Mouse (Mus musculus) MEL (cell line): ENCODE data around the gene Mis18a. TPM values are rescaled to one million over a fixed set of nuclear protein-coding genes. Genes with fewer than 3 reads are reported as not detected.

Experiments
- DNase-seq: peaks from one replicate; pipeline ENCODE4 v3.0.0; 2011; ENCODE audit warnings: low read depth, low spot score
- H3K27ac ChIP-seq: 2 replicates; pipeline ENCODE4 v1.5.1; 2012; ENCODE audit warnings: low read depth, mild to moderate bottlenecking, control low read depth, low read length, moderate library complexity; ENCODE audit not compliant: control insufficient read depth
- H3K27me3 ChIP-seq, 2 experiments: fragments of 150-350 bp in 1 of 2; sonication (generic) in 1 of 2; 2 replicates each; pipeline ENCODE4 v1.6.1; 2012; ENCODE audit warnings: low read length in 2 of 2, mild to moderate bottlenecking in 2 of 2, improper control_type of control experiment in 1 of 2, moderate library complexity in 1 of 2; ENCODE audit not compliant: insufficient read depth in 2 of 2, control insufficient read depth in 1 of 2
- H3K36me3 ChIP-seq, 2 experiments: 2 replicates each; pipeline ENCODE4 v1.6.1; 2012 to 2014; ENCODE audit warnings: low read length in 2 of 2, improper control_type of control experiment in 1 of 2, inconsistent platforms in 1 of 2, mild to moderate bottlenecking in 1 of 2; ENCODE audit not compliant: insufficient read depth in 2 of 2, control insufficient read depth in 1 of 2
- H3K4me1 ChIP-seq, 2 experiments: fragments of 150-350 bp in 1 of 2; sonication (generic) in 1 of 2; 2 replicates each; pipeline ENCODE4 v1.6.1; 2012; ENCODE audit warnings: low read length in 2 of 2, improper control_type of control experiment in 1 of 2, mild to moderate bottlenecking in 1 of 2; ENCODE audit not compliant: insufficient read depth in 2 of 2, control insufficient read depth in 1 of 2
- H3K4me3 ChIP-seq, 2 experiments: fragments of 150-350 bp in 1 of 2; sonication (generic) in 1 of 2; 2 replicates each; pipeline ENCODE4 v1.5.1; 2012; ENCODE audit warnings: low read depth in 2 of 2, low read length in 2 of 2, mild to moderate bottlenecking in 2 of 2, moderate library complexity in 2 of 2, control low read depth in 1 of 2, improper control_type of control experiment in 1 of 2; ENCODE audit not compliant: control insufficient read depth in 1 of 2, insufficient read depth in 1 of 2
- H3K79me2 ChIP-seq: 2 replicates; pipeline ENCODE4 v1.6.1; 2012; ENCODE audit warnings: mild to moderate bottlenecking, low read length, moderate library complexity; ENCODE audit not compliant: control insufficient read depth, poor library complexity, insufficient read depth
- H3K9ac ChIP-seq: 2 replicates; pipeline ENCODE4 v1.6.1; 2012; ENCODE audit warnings: low read depth, mild to moderate bottlenecking, control low read depth, low read length, moderate library complexity; ENCODE audit not compliant: control insufficient read depth, poor library complexity, severe bottlenecking
- H3K9me3 ChIP-seq: fragments of 150-350 bp; sonication (generic); replicated peaks from 2 replicates; pipeline ENCODE4 v1.6.1; 2012; ENCODE audit warnings: mild to moderate bottlenecking, low read length, improper control_type of control experiment, moderate library complexity; ENCODE audit not compliant: insufficient read depth
- BHLHE40 ChIP-seq: IDR thresholded peaks from 2 replicates; pipeline ENCODE4 v1.6.1; 2012; ENCODE audit warnings: low read depth, mild to moderate bottlenecking, inconsistent platforms, low read length, improper control_type of control experiment, borderline replicate concordance
- GATA1 ChIP-seq: IDR thresholded peaks from 2 replicates; pipeline ENCODE4 v1.6.1; 2011; ENCODE audit warnings: low read depth, low read length, improper control_type of control experiment
- MAFK ChIP-seq: IDR thresholded peaks from 2 replicates; pipeline ENCODE4 v1.6.1; 2011; ENCODE audit warnings: low read depth, mild to moderate bottlenecking, low read length, improper control_type of control experiment, borderline replicate concordance
- MYB ChIP-seq: IDR thresholded peaks from 2 replicates; pipeline ENCODE4 v1.6.1; 2011; ENCODE audit warnings: mild to moderate bottlenecking, low read depth, low read length, improper control_type of control experiment
- POLR2AphosphoS2 ChIP-seq: IDR thresholded peaks from 2 replicates; pipeline ENCODE4 v1.6.1; 2011; ENCODE audit warnings: low read length, improper control_type of control experiment
- RCOR1 ChIP-seq: IDR thresholded peaks from 2 replicates; pipeline ENCODE4 v1.6.1; 2012; ENCODE audit warnings: low read depth, mild to moderate bottlenecking, inconsistent platforms, low read length, improper control_type of control experiment
- TBP ChIP-seq: IDR thresholded peaks from 2 replicates; pipeline ENCODE4 v1.8.0; 2011; ENCODE audit warnings: low read depth, low read length, improper control_type of control experiment
- polyA plus RNA-seq, 2 experiments: library from polyadenylated mRNA; stranded (reverse) in 1 of 2; unstranded in 1 of 2; fragments of >175 nt in 1 of 2; fragments of >200 nt in 1 of 2; gene quantifications; 2 replicates each; pipeline versions ENCODE4 v1.2.1 to v1.2.4; 2012; ENCODE audit warnings: low replicate concordance in 2 of 2, low read depth in 1 of 2; ENCODE audit not compliant: insufficient read length in 2 of 2, insufficient read depth in 1 of 2, missing spikeins in 1 of 2
- total RNA-seq: library from RNA; depleted of rRNA; stranded (reverse); fragments of 300-350 nt; gene quantifications from 2 replicates; pipeline ENCODE4 v1.2.3, GENCODE M21; 2012; rRNA removed

Mis18a gene
- total and polyA plus RNA-seq, 3 experiments: 43.8 to 48.3 TPM; not detected in 1

GRCm38 (mm10) chr16:90674651-90675050, 52.6 kb downstream of the Mis18a start:
- Histone ChIP-seq H3K27me3 (no peaks in the 10 kb centered on the region), H3K4me1 (no peaks in the 10 kb centered on the region), H3K27ac (no peak overlapping the region), H3K9me3 (no peaks in the 10 kb centered on the region), H3K4me3 (no peak overlapping the region), H3K79me2 (no peaks in the 10 kb centered on the region), H3K36me3 (no peaks in the 10 kb centered on the region), H3K9ac (no peak overlapping the region)
- TF ChIP-seq MYB: no peak
- no peak for TF ChIP-seq RCOR1
- TF ChIP-seq MAFK: no peak
- no peak for TF ChIP-seq POLR2AphosphoS2
- DNase-seq: no peak

GRCm38 (mm10) chr16:90673507-90674354, 53.5 kb downstream of the Mis18a start:
- TF ChIP-seq BHLHE40 (no peak), TBP (no peak), GATA1 (no peak)
- Histone ChIP-seq H3K27ac (no peak overlapping the region), H3K36me3 (no peaks in the 10 kb centered on the region), H3K9ac (no peak overlapping the region), H3K27me3 (no peaks in the 10 kb centered on the region), H3K9me3 (no peaks in the 10 kb centered on the region), H3K4me1 (no peaks in the 10 kb centered on the region), H3K4me3 (no peak overlapping the region), H3K79me2 (no peaks in the 10 kb centered on the region)
- DNase-seq: no peak

Other genes with a start within 250 kb of the Mis18a start
- 0.59 and 0.92 TPM in 2 replicates for gene Mrap, start 10.8 kb upstream of the Mis18a start, total RNA-seq
- 1 to 10 TPM in 1 of 2 experiments, not detected in 1; 2.2 TPM for gene Mrap, start 10.8 kb upstream of the Mis18a start, polyA plus RNA-seq
- 32.1 and 35.3 TPM in 2 replicates for gene Urb1, start 83.0 kb upstream of the Mis18a start, total RNA-seq
- 10 to 100 TPM; 26.2 to 36.7 TPM for gene Urb1, start 83.0 kb upstream of the Mis18a start, polyA plus RNA-seq
- gene Eva1c, start 99.3 kb upstream of the Mis18a start, total RNA-seq: not detected in 2 replicates
- under 1 TPM in 1 of 2 experiments, not detected in 1; 0.06 TPM for gene Eva1c, start 99.3 kb upstream of the Mis18a start, polyA plus RNA-seq
- gene Cfap298, start 207.7 kb upstream of the Mis18a start, total RNA-seq: 65.9 and 68.5 TPM in 2 replicates
- 100 to 1,000 TPM in 1 of 2 experiments, not detected in 1; 117 TPM for gene Cfap298, start 207.7 kb upstream of the Mis18a start, polyA plus RNA-seq